Mouse (Mus musculus) kidney, embryonic 16.5 days (tissue): ENCODE results near the gene Phykpl. TPM values are rescaled to one million over a fixed set of nuclear protein-coding genes. Genes with fewer than 3 reads are reported as not detected.

ENCODE experiments used
- ATAC-seq: fragments of 200-750 bp; cut with Nextera tagmentation; 2 replicates; pipeline ENCODE4 v1.8.0; 2017; ENCODE audit warnings: moderate TSS enrichment; ENCODE audit not compliant: low FRiP score, low TSS enrichment
- H3K27ac ChIP-seq: fragments of 300-500 bp; sonication (generic); 2 replicates; pipeline ENCODE4 v1.5.1; 2014; ENCODE audit warnings: low read length
- H3K27me3 ChIP-seq: fragments of 300-500 bp; sonication (generic); 2 replicates; pipeline ENCODE4 v1.6.1; 2014; ENCODE audit warnings: low read length, control low read depth, mixed read lengths; ENCODE audit not compliant: insufficient read depth
- H3K36me3 ChIP-seq: fragments of 300-500 bp; sonication (generic); 2 replicates; pipeline ENCODE4 v1.6.1; 2014; ENCODE audit warnings: low read length, control low read depth, mixed read lengths; ENCODE audit not compliant: insufficient read depth
- H3K4me1 ChIP-seq: fragments of 300-500 bp; sonication (generic); 2 replicates; pipeline ENCODE4 v1.6.1; 2014; ENCODE audit warnings: low read length, control low read depth, mixed read lengths; ENCODE audit not compliant: insufficient read depth
- H3K4me2 ChIP-seq: fragments of 300-500 bp; sonication (generic); replicated peaks from 2 replicates; pipeline ENCODE4 v1.6.1; 2014; ENCODE audit warnings: low read depth, low read length
- H3K4me3 ChIP-seq: fragments of 300-500 bp; sonication (generic); 2 replicates; pipeline ENCODE4 v1.5.1; 2014; ENCODE audit warnings: mild to moderate bottlenecking, low read length
- H3K9ac ChIP-seq: fragments of 300-500 bp; sonication (generic); replicated peaks from 2 replicates; pipeline ENCODE4 v1.6.1; 2014; ENCODE audit warnings: low read length
- H3K9me3 ChIP-seq: fragments of 300-500 bp; sonication (generic); 2 replicates; pipeline ENCODE4 v1.6.1; 2016; ENCODE audit warnings: low read length, control low read depth
- WGBS: fragments of 180-500 bp; shearing (Covaris S2); extraction: QIAGEN DNeasy Blood & Tissue Kit; methylation state at CpG from one replicate; pipeline ENCODE4 v1.1.7; 2014; 5-methylcytosine and 5-hydroxymethylcytosine counted together
- polyA plus RNA-seq: library from polyadenylated mRNA; unstranded; fragments of >200 nt; fragmentation: Nextera tagmentation; extraction: Ambion mirVana; gene quantifications from 2 replicates; pipeline ENCODE4 v1.2.1, GENCODE M21; 2015

Phykpl gene
- polyA plus RNA-seq, 1 experiment from 2014 or later, result 26.2 TPM

GRCm38 (mm10) chr11:51635525-51636322 lies 51.2 kb downstream of the Phykpl start, which contains the start of gene Rmnd5b:
Gene Rmnd5b (minus strand): TSS chr11:51635896.
- H3K4me1 ChIP-seq, result peaks cover 41% of the 10 kb centered on the region
- H3K9me3 ChIP-seq, result no peaks in the 10 kb centered on the region
- H3K4me3 ChIP-seq, result peak within 1 kb of the TSS; percentile 86
- H3K27ac ChIP-seq, result peak within 1 kb of the TSS; percentile 87
- peak within 1 kb of the TSS; percentile 92 for H3K4me2 ChIP-seq
- peak; percentile 70 for ATAC-seq
- H3K36me3 ChIP-seq, result peaks cover 4% of the 10 kb centered on the region; the same call in 1 of the 2 replicates
- H3K27me3 ChIP-seq, result no peaks in the 10 kb centered on the region
- H3K9ac ChIP-seq, result peak within 1 kb of the TSS; percentile 85
- under 1% methylated on average over 58 of the region's 61 CpGs for WGBS

- peak; percentile 36; the same call in 1 of the 2 replicates for ATAC-seq
- peaks cover 4% of the 10 kb centered on the region; the same call in 1 of the 2 replicates for H3K36me3 ChIP-seq
Measured at GRCm38 (mm10) chr11:51636323-51636684, 51.7 kb downstream of the Phykpl start.

GRCm38 (mm10) chr11:51637971-51638414 lies 53.4 kb downstream of the Phykpl start:
- peaks cover 4% of the 10 kb centered on the region; the same call in 1 of the 2 replicates for H3K36me3 ChIP-seq
- no peak for ATAC-seq
- peak overlapping the region; percentile 80 for H3K27ac ChIP-seq
- peak overlapping the region; percentile 38 for H3K4me2 ChIP-seq
- H3K9me3 ChIP-seq, result no peaks in the 10 kb centered on the region
- WGBS, result 5% methylated on average over 17 of the region's 17 CpGs
- H3K4me3 ChIP-seq, result peak overlapping the region; percentile 12
- H3K9ac ChIP-seq, result peak overlapping the region; percentile 34
- H3K27me3 ChIP-seq, result no peaks in the 10 kb centered on the region
- peaks cover 24% of the 10 kb centered on the region for H3K4me1 ChIP-seq

More at GRCm38 (mm10) chr11:51636323-51636684, 51.7 kb downstream of the Phykpl start:
- H3K4me3 ChIP-seq, result peak overlapping the region; percentile 86
- peak overlapping the region; percentile 85 for H3K9ac ChIP-seq
- no peaks in the 10 kb centered on the region for H3K9me3 ChIP-seq
- H3K4me1 ChIP-seq, result peaks cover 38% of the 10 kb centered on the region
- no peaks in the 10 kb centered on the region for H3K27me3 ChIP-seq
- H3K4me2 ChIP-seq, result peak overlapping the region; percentile 92
- peak overlapping the region; percentile 87 for H3K27ac ChIP-seq
- 6% methylated on average over 6 of the region's 6 CpGs for WGBS

GRCm38 (mm10) chr11:51638497-51638896 lies 53.9 kb downstream of the Phykpl start:
- peak overlapping the region; percentile 80 for H3K27ac ChIP-seq
- H3K9ac ChIP-seq, result no peak overlapping the region
- H3K4me3 ChIP-seq, result no peak overlapping the region
- peaks cover 7% of the 10 kb centered on the region; the same call in 1 of the 2 replicates for H3K36me3 ChIP-seq
- peaks cover 25% of the 10 kb centered on the region for H3K4me1 ChIP-seq
- WGBS, result 67% methylated on average over 5 of the region's 5 CpGs
- no peaks in the 10 kb centered on the region for H3K9me3 ChIP-seq
- no peaks in the 10 kb centered on the region for H3K27me3 ChIP-seq
- H3K4me2 ChIP-seq, result peak overlapping the region; percentile 38
- no peak for ATAC-seq

GRCm38 (mm10) chr11:51640748-51641147 lies 56.2 kb downstream of the Phykpl start:
- no peaks in the 10 kb centered on the region for H3K27me3 ChIP-seq
- H3K4me2 ChIP-seq, result no peak overlapping the region
- H3K27ac ChIP-seq, result no peak overlapping the region
- no peaks in the 10 kb centered on the region for H3K9me3 ChIP-seq
- ATAC-seq, result no peak
- no peak overlapping the region for H3K9ac ChIP-seq
- 83% methylated on average over 7 of the region's 7 CpGs for WGBS
- no peak overlapping the region for H3K4me3 ChIP-seq
- peaks cover 25% of the 10 kb centered on the region for H3K4me1 ChIP-seq
- H3K36me3 ChIP-seq, result peaks cover 23% of the 10 kb centered on the region

GRCm38 (mm10) chr11:51643202-51643601 lies 58.6 kb downstream of the Phykpl start:
- Histone ChIP-seq H3K36me3 (peaks cover 23% of the 10 kb centered on the region), H3K27me3 (no peaks in the 10 kb centered on the region), H3K9me3 (no peaks in the 10 kb centered on the region), H3K9ac (no peak overlapping the region), H3K27ac (no peak overlapping the region), H3K4me1 (peaks cover 22% of the 10 kb centered on the region), H3K4me2 (no peak overlapping the region), H3K4me3 (no peak overlapping the region)
- WGBS, result 74% methylated on average over 9 of the region's 9 CpGs
- no peak for ATAC-seq

- no peak for ATAC-seq
- Histone ChIP-seq H3K4me1 (peaks cover 26% of the 10 kb centered on the region), H3K27me3 (no peaks in the 10 kb centered on the region), H3K9ac (peak overlapping the region; percentile 35; the same call in 1 of the 2 replicates), H3K9me3 (no peaks in the 10 kb centered on the region), H3K36me3 (peaks cover 23% of the 10 kb centered on the region), H3K4me2 (no peak overlapping the region), H3K4me3 (no peak overlapping the region), H3K27ac (no peak overlapping the region)
- WGBS, result 61% methylated on average over 15 of the region's 15 CpGs
Measured at GRCm38 (mm10) chr11:51643761-51644160, 59.2 kb downstream of the Phykpl start.

- no peak for ATAC-seq
- no peaks in the 10 kb centered on the region for H3K27me3 ChIP-seq
- peaks cover 23% of the 10 kb centered on the region for H3K36me3 ChIP-seq
- H3K4me1 ChIP-seq, result peaks cover 31% of the 10 kb centered on the region
- H3K4me2 ChIP-seq, result no peak overlapping the region
- H3K4me3 ChIP-seq, result no peak overlapping the region
- WGBS, result 79% methylated on average over 16 of the region's 16 CpGs
- H3K9me3 ChIP-seq, result no peaks in the 10 kb centered on the region
- no peak overlapping the region for H3K27ac ChIP-seq
- H3K9ac ChIP-seq, result peak overlapping the region; percentile 35; the same call in 1 of the 2 replicates
Measured at GRCm38 (mm10) chr11:51644217-51644616, 59.7 kb downstream of the Phykpl start.

GRCm38 (mm10) chr11:51645293-51645692 lies 60.7 kb downstream of the Phykpl start:
- H3K9me3 ChIP-seq, result no peaks in the 10 kb centered on the region
- no peak overlapping the region for H3K4me3 ChIP-seq
- H3K4me2 ChIP-seq, result no peak overlapping the region
- no peak for ATAC-seq
- peaks cover 23% of the 10 kb centered on the region for H3K36me3 ChIP-seq
- no peaks in the 10 kb centered on the region for H3K27me3 ChIP-seq
- no peak overlapping the region for H3K9ac ChIP-seq
- H3K27ac ChIP-seq, result no peak overlapping the region
- 63% methylated on average over 13 of the region's 13 CpGs for WGBS
- peaks cover 41% of the 10 kb centered on the region for H3K4me1 ChIP-seq

GRCm38 (mm10) chr11:51646245-51646644 lies 61.7 kb downstream of the Phykpl start:
- peak overlapping the region; percentile 48; the same call in 1 of the 2 replicates for H3K27ac ChIP-seq
- H3K4me1 ChIP-seq, result peaks cover 41% of the 10 kb centered on the region

More at GRCm38 (mm10) chr11:51646245-51646644, 61.7 kb downstream of the Phykpl start:
- ATAC-seq, result no peak
- Histone ChIP-seq H3K4me3 (no peak overlapping the region), H3K36me3 (peaks cover 23% of the 10 kb centered on the region), H3K9me3 (no peaks in the 10 kb centered on the region), H3K9ac (no peak overlapping the region), H3K4me2 (peak overlapping the region; percentile 25; the same call in 1 of the 2 replicates), H3K27me3 (no peaks in the 10 kb centered on the region)
- 76% methylated on average over 7 of the region's 7 CpGs for WGBS
